Mouse (Mus musculus) layer of hippocampus, adult 18-20 months (tissue): ENCODE data around the gene Zfp575. TPM values are rescaled to one million over a fixed set of nuclear protein-coding genes. Genes with fewer than 3 reads are reported as not detected.

ENCODE experiments used
- DNase-seq, 2 experiments: peaks; one replicate each; pipeline ENCODE4 v3.0.0; 2022; ENCODE audit warnings: low spot score in 2 of 2
- total RNA-seq, 2 experiments: library from RNA; stranded (reverse); gene quantifications; 2 replicates each; pipeline ENCODE4 v1.2.3; 2021

Zfp575 gene
- total RNA-seq, 2 experiments from 2014 or later: 5.7 TPM

GRCm38 (mm10) chr7:24564607-24565265, 22.7 kb downstream of the Zfp575 start:
- DNase-seq: peak in 1 of 2 experiments; percentile 72

- no peak for DNase-seq
Measured at GRCm38 (mm10) chr7:24563837-24564206, 23.6 kb downstream of the Zfp575 start.

GRCm38 (mm10) chr7:24563191-24563836, 24.1 kb downstream of the Zfp575 start:
- no peak for DNase-seq

- DNase-seq: no peak
Measured at GRCm38 (mm10) chr7:24561450-24561849, 26.0 kb downstream of the Zfp575 start.

- DNase-seq: no peak
Measured at GRCm38 (mm10) chr7:24555786-24556185, 31.7 kb downstream of the Zfp575 start.

GRCm38 (mm10) chr7:24551985-24552759, 35.3 kb downstream of the Zfp575 start:
- no peak for DNase-seq

- no peak for DNase-seq
Measured at GRCm38 (mm10) chr7:24547534-24548036, 39.9 kb downstream of the Zfp575 start.

GRCm38 (mm10) chr7:24546634-24547389, 40.6 kb downstream of the Zfp575 start:
- DNase-seq: peak; percentile 99

GRCm38 (mm10) chr7:24546068-24546614, 41.3 kb downstream of the Zfp575 start, which contains the start of the genes Pinlyp and Xrcc1:
Gene Pinlyp (minus strand): TSS chr7:24546118.
Gene Xrcc1 (plus strand): TSS chr7:24546289.
- no peak for DNase-seq

GRCm38 (mm10) chr7:24544506-24544905, 42.9 kb downstream of the Zfp575 start:
- no peak for DNase-seq

GRCm38 (mm10) chr7:24539686-24540085, 47.8 kb downstream of the Zfp575 start:
- no peak for DNase-seq

GRCm38 (mm10) chr7:24538701-24539100, 48.7 kb downstream of the Zfp575 start:
- no peak for DNase-seq

- peak in 1 of 2 experiments; percentile 46 for DNase-seq
Measured at GRCm38 (mm10) chr7:24538154-24538553, 49.3 kb downstream of the Zfp575 start.

- DNase-seq: no peak
Measured at GRCm38 (mm10) chr7:24537591-24537990, 49.9 kb downstream of the Zfp575 start.

- no peak for DNase-seq
Measured at GRCm38 (mm10) chr7:24537081-24537480, 50.4 kb downstream of the Zfp575 start.

- no peak for DNase-seq
Measured at GRCm38 (mm10) chr7:24534301-24534700, 53.1 kb downstream of the Zfp575 start.

Other genes starting within 250 kb of the Zfp575 start
- not detected for gene Lypd5, start 238.4 kb downstream of the Zfp575 start, total RNA-seq
- gene Kcnn4, start 217.4 kb downstream of the Zfp575 start, total RNA-seq: under 1 TPM; 0.36 to 0.72 TPM
- 10 to 100 TPM; 33.2 to 34.8 TPM for gene Smg9, start 188.0 kb downstream of the Zfp575 start, total RNA-seq
- not detected for gene Irgc1, start 135.3 kb downstream of the Zfp575 start, total RNA-seq
- under 1 TPM; 0.54 to 0.91 TPM for gene Plaur, start 125.2 kb downstream of the Zfp575 start, total RNA-seq
- gene Cadm4, start 105.6 kb downstream of the Zfp575 start, total RNA-seq: 100 to 1,000 TPM; 136 to 141 TPM
- 10 to 100 TPM; 40.0 to 45.4 TPM for gene Zfp428, start 80.6 kb downstream of the Zfp575 start, total RNA-seq
- gene AC161166.1, start 75.2 kb downstream of the Zfp575 start, total RNA-seq: not detected
- gene Irgq, start 57.0 kb downstream of the Zfp575 start, total RNA-seq: 10 to 100 TPM; 62.1 to 63.3 TPM
- not detected for gene Pinlyp, start 41.5 kb downstream of the Zfp575 start, total RNA-seq
- gene Xrcc1, start 41.4 kb downstream of the Zfp575 start, total RNA-seq: 10 to 100 TPM; 36.8 to 43.4 TPM
- 10 to 100 TPM; 11.8 to 13.3 TPM for gene Ethe1, start 98 bp downstream of the Zfp575 start, total RNA-seq
- gene Phldb3, start 23.1 kb upstream of the Zfp575 start, total RNA-seq: under 1 TPM; 0.17 to 0.63 TPM
- gene Lypd3, start 48.9 kb upstream of the Zfp575 start, total RNA-seq: 1 to 10 TPM in 1 of 2 experiments, under 1 TPM in 1; 0.57 to 1.3 TPM
- gene Tex101, start 89.0 kb upstream of the Zfp575 start, total RNA-seq: not detected
- not detected for gene BC049730, start 121.6 kb upstream of the Zfp575 start, total RNA-seq
- gene Gm4763, start 139.3 kb upstream of the Zfp575 start, total RNA-seq: not detected
- gene Cd177, start 172.7 kb upstream of the Zfp575 start, total RNA-seq: under 1 TPM; 0.13 to 0.15 TPM
- gene Ceacam10, start 189.6 kb upstream of the Zfp575 start, total RNA-seq: not detected